Mouse (Mus musculus) CH12.LX (cell line): Measurements from ENCODE around the gene Saxo2. TPM values are rescaled to one million over a fixed set of nuclear protein-coding genes. Genes with fewer than 3 reads are reported as not detected.
A peak's percentile ranks its signal among the peaks of the same experiment; 100 is the strongest.

Experiments
- DNase-seq: peaks from one replicate; pipeline ENCODE4 v3.0.0-alpha.2; 2013; ENCODE audit errors: extremely low read depth
- H3K27ac ChIP-seq: 2 replicates; pipeline ENCODE4 v1.5.1; 2012; ENCODE audit warnings: low read depth, mild to moderate bottlenecking, control low read depth, moderate library complexity; ENCODE audit not compliant: insufficient read depth
- H3K27me3 ChIP-seq: replicated peaks from 2 replicates; pipeline ENCODE3; 2012; ENCODE audit warnings: inconsistent platforms
- H3K36me3 ChIP-seq, 2 experiments: replicated peaks in 1 of 2; 2 replicates each; pipeline versions ENCODE3 to v1.6.1; 2012; ENCODE audit warnings: inconsistent platforms in 1 of 2, low read length in 1 of 2, mild to moderate bottlenecking in 1 of 2, mixed read lengths in 1 of 2, moderate library complexity in 1 of 2; ENCODE audit not compliant: control insufficient read depth in 1 of 2, insufficient read depth in 1 of 2
- H3K4me1 ChIP-seq, 2 experiments: 2 replicates each; pipeline ENCODE4 v1.6.1; 2012; ENCODE audit warnings: inconsistent platforms in 1 of 2, moderate library complexity in 1 of 2; ENCODE audit not compliant: insufficient read depth in 2 of 2, control insufficient read depth in 1 of 2
- H3K4me2 ChIP-seq: 2 replicates; pipeline ENCODE4 v1.6.1; 2012; ENCODE audit warnings: low read depth, mild to moderate bottlenecking, control low read depth; ENCODE audit not compliant: poor library complexity, insufficient read depth, severe bottlenecking
- H3K4me3 ChIP-seq, 3 experiments: fragments of 150-350 bp in 1 of 3; sonication (generic) in 1 of 3; replicated peaks in 1 of 3; 2 replicates each; pipeline versions ENCODE3 to v1.5.1; 2011 to 2012; ENCODE audit warnings: low read depth in 2 of 3, low read length in 2 of 3, mild to moderate bottlenecking in 2 of 3, moderate library complexity in 2 of 3, control low read depth in 1 of 3, improper control_type of control experiment in 1 of 3, inconsistent platforms in 1 of 3, mixed read lengths in 1 of 3; ENCODE audit not compliant: poor library complexity in 1 of 3
- H3K79me2 ChIP-seq: replicated peaks from 2 replicates; pipeline ENCODE4 v1.6.1; 2012; ENCODE audit warnings: mild to moderate bottlenecking, moderate library complexity; ENCODE audit not compliant: control insufficient read depth, poor library complexity, insufficient read depth, severe bottlenecking; ENCODE audit errors: extremely low read depth
- H3K9ac ChIP-seq: 2 replicates; pipeline ENCODE4 v1.6.1; 2012; ENCODE audit warnings: low read depth, mild to moderate bottlenecking, control low read depth, moderate library complexity; ENCODE audit not compliant: insufficient read depth
- H3K9me3 ChIP-seq: replicated peaks from 2 replicates; pipeline ENCODE3; 2012; ENCODE audit warnings: low read length, inconsistent platforms, mixed read lengths
- CHD2 ChIP-seq: IDR thresholded peaks from 2 replicates; pipeline ENCODE4 v1.6.1; 2011; ENCODE audit warnings: low read length, improper control_type of control experiment
- CTCF ChIP-seq, 2 experiments: IDR thresholded peaks in 1 of 2; conservative IDR thresholded peaks in 1 of 2; 2 replicates each; pipeline ENCODE4 v1.5.1; 2011 to 2012; ENCODE audit warnings: low read depth in 2 of 2, low read length in 2 of 2, improper control_type of control experiment in 1 of 2, inconsistent platforms in 1 of 2, mild to moderate bottlenecking in 1 of 2, moderate library complexity in 1 of 2
- ELF1 ChIP-seq: IDR thresholded peaks from 2 replicates; pipeline ENCODE4 v1.6.1; 2014; ENCODE audit warnings: low read depth, mild to moderate bottlenecking, inconsistent platforms, low read length, improper control_type of control experiment
- GABPA ChIP-seq: IDR thresholded peaks from 2 replicates; pipeline ENCODE4 v1.6.1; 2012; ENCODE audit warnings: low read depth, low read length, improper control_type of control experiment, inconsistent platforms; ENCODE audit not compliant: insufficient replicate concordance
- IRF4 ChIP-seq: IDR thresholded peaks from 2 replicates; pipeline ENCODE4 v1.6.1; 2014; ENCODE audit warnings: low read depth, mild to moderate bottlenecking, inconsistent platforms, low read length, improper control_type of control experiment
- KAT2A ChIP-seq: IDR thresholded peaks from 2 replicates; pipeline ENCODE4 v1.6.1; 2012; ENCODE audit warnings: low read length, improper control_type of control experiment, inconsistent platforms; ENCODE audit not compliant: insufficient replicate concordance
- MAFK ChIP-seq: IDR thresholded peaks from 2 replicates; pipeline ENCODE4 v1.6.1; 2011; ENCODE audit warnings: low read length, improper control_type of control experiment; ENCODE audit not compliant: insufficient replicate concordance
- MAX ChIP-seq: IDR thresholded peaks from 2 replicates; pipeline ENCODE4 v1.6.1; 2011; ENCODE audit warnings: low read length, improper control_type of control experiment
- MXI1 ChIP-seq: IDR thresholded peaks from 2 replicates; pipeline ENCODE4 v1.6.1; 2011; ENCODE audit warnings: mild to moderate bottlenecking, low read depth, low read length, improper control_type of control experiment
- PAX5 ChIP-seq: IDR thresholded peaks from 2 replicates; pipeline ENCODE4 v1.6.1; 2012; ENCODE audit warnings: low read length, inconsistent platforms, mixed read lengths
- RCOR1 ChIP-seq: conservative IDR thresholded peaks from 2 replicates; pipeline ENCODE4 v1.6.1; 2012; ENCODE audit warnings: low read depth, mild to moderate bottlenecking, inconsistent platforms, low read length, improper control_type of control experiment
- TCF12 ChIP-seq: IDR thresholded peaks from 2 replicates; pipeline ENCODE4 v1.6.1; 2014; ENCODE audit warnings: low read depth, mild to moderate bottlenecking, inconsistent platforms, low read length, improper control_type of control experiment
- USF1 ChIP-seq: IDR thresholded peaks from 2 replicates; pipeline ENCODE4 v1.6.1; 2014; ENCODE audit warnings: low read depth, mild to moderate bottlenecking, inconsistent platforms, low read length, improper control_type of control experiment
- ZC3H11A ChIP-seq: IDR thresholded peaks from 2 replicates; pipeline ENCODE4 v1.6.1; 2012; ENCODE audit warnings: low read depth, mild to moderate bottlenecking, inconsistent platforms, low read length, improper control_type of control experiment
- ZNF384 ChIP-seq: IDR thresholded peaks from 2 replicates; pipeline ENCODE4 v1.6.1; 2012; ENCODE audit warnings: low read depth, low read length, improper control_type of control experiment, inconsistent platforms
- dilution Hi-C: fragments of 300-500 bp; cut with MboI; formaldehyde crosslinking; loops from 2 replicates; pipeline ENCODE4 v1.14.3; 2020; ENCODE audit warnings: low sequenced_read_pairs; ENCODE audit not compliant: extremely low pct_unique_long_range_greater_than_20kb, extremely low pct_ligation_motif_present
- in situ Hi-C: fragments of 300-500 bp; cut with MboI; formaldehyde crosslinking; loops from 3 replicates; pipeline ENCODE4 v1.14.3; 2019; ENCODE audit warnings: low sequenced_read_pairs, low pct_ligation_motif_present, low pct_unique_long_range_greater_than_20kb, mixed read lengths
- polyA plus RNA-seq: library from polyadenylated mRNA; unstranded; fragments of >175 nt; gene quantifications from 2 replicates; pipeline ENCODE4 v1.2.1, GENCODE M21; 2012; ENCODE audit warnings: low read depth; ENCODE audit not compliant: insufficient read length
- total RNA-seq, 2 experiments: library from RNA; depleted of rRNA; stranded (reverse); fragments of 300-350 nt in 1 of 2; fragments of >200 nt in 1 of 2; gene quantifications; 2 replicates each; pipeline ENCODE4 v1.2.3; 2012 to 2014

Gene Saxo2
- total and polyA plus RNA-seq, 3 experiments: 4.1 to 22.3 (median 17.6) TPM

- no peak for DNase-seq
- H3K9me3 ChIP-seq: no peaks in the 10 kb centered on the region
- H3K4me2 ChIP-seq: no peak overlapping the region
- H3K9ac ChIP-seq: no peak overlapping the region
- H3K36me3 ChIP-seq: peaks cover 56 to 92% of the 10 kb centered on the region in 2 experiments
- H3K27ac ChIP-seq: no peak overlapping the region
- no peaks in the 10 kb centered on the region for H3K79me2 ChIP-seq
- TF ChIP-seq GABPA (no peak), ZC3H11A (no peak), RCOR1 (no peak), ELF1 (no peak)
- TF ChIP-seq, all 38 proteins: peak for 0
- Histone ChIP-seq H3K4me3 (no peak overlapping the region), H3K27me3 (no peaks in the 10 kb centered on the region), H3K4me1 (peaks cover 0 to 9% of the 10 kb centered on the region in 2 experiments; a peak in 1 of 4 replicates)
- dilution Hi-C loops: no loop called here
- in situ Hi-C loops: no loop called here
Measured at GRCm38 (mm10) chr7:82676001-82676400, 27.7 kb upstream of the Saxo2 start.

- TF ChIP-seq TCF12 (no peak), IRF4 (0 out of 2 replicates have a peak, but pooled peaks have one; percentile 20)
- H3K9ac ChIP-seq: no peak overlapping the region
- H3K27ac ChIP-seq: no peak overlapping the region
- dilution Hi-C loops (no loop called here), in situ Hi-C loops (no loop called here)
- H3K9me3 ChIP-seq: peaks cover 6% of the 10 kb centered on the region
- no peak overlapping the region for H3K4me3 ChIP-seq
- peaks cover 62 to 94% of the 10 kb centered on the region in 2 experiments for H3K36me3 ChIP-seq
- no peak for DNase-seq
- no peak overlapping the region for H3K4me2 ChIP-seq
- H3K79me2 ChIP-seq: peaks cover 3% of the 10 kb centered on the region
- H3K27me3 ChIP-seq: no peaks in the 10 kb centered on the region
- no peaks in the 10 kb centered on the region; a peak in 1 of 4 replicates for H3K4me1 ChIP-seq
Measured at GRCm38 (mm10) chr7:82664604-82665003, 16.3 kb upstream of the Saxo2 start.

GRCm38 (mm10) chr7:82649081-82649445 lies 735 bp upstream of the Saxo2 start:
- no peak for TF ChIP-seq USF1
- TF ChIP-seq CHD2: no peak
- TF ChIP-seq MAFK: no peak
- no peak for TF ChIP-seq KAT2A
- TF ChIP-seq ELF1: no peak
- no peak for TF ChIP-seq CTCF (conservative IDR thresholded peaks at IDR 0.05 in 1 of 2, IDR thresholded peaks at IDR 0.05 in 1 of 2; ENCODE audit: low read depth in 2 of 2, low read length in 2 of 2)
- no peak for TF ChIP-seq MXI1
- TF ChIP-seq GABPA: no peak
- TF ChIP-seq PAX5: no peak
- no peak for TF ChIP-seq ZNF384
- no peak for TF ChIP-seq MAX
- no peak overlapping the region; the same call in 1 of the 2 replicates for H3K27ac ChIP-seq
- peak overlapping the region; percentile 93 for H3K4me2 ChIP-seq
- H3K27me3 ChIP-seq: no peaks in the 10 kb centered on the region
- dilution Hi-C loops (no loop called here), in situ Hi-C loops (no loop called here)
- H3K9me3 ChIP-seq: no peaks in the 10 kb centered on the region
- peak; percentile 29 for DNase-seq
- peaks cover 2 to 38% of the 10 kb centered on the region in 2 experiments; a peak in 2 of 4 replicates for H3K4me1 ChIP-seq
- H3K9ac ChIP-seq: peak overlapping the region; percentile 77
- H3K4me3 ChIP-seq: peak overlapping the region; percentile 83 to 95 (median 91)
- H3K36me3 ChIP-seq: peaks cover 7 to 35% of the 10 kb centered on the region in 2 experiments
- peaks cover 17% of the 10 kb centered on the region for H3K79me2 ChIP-seq
